Mouse (Mus musculus) small intestine, adult 2 months (tissue): ENCODE measurements around the gene Stam.

ENCODE experiments used
- CTCF ChIP-seq: fragments of 200-500 bp; IDR thresholded peaks from 2 replicates; pipeline ENCODE4 v1.5.1; 2012; ENCODE audit warnings: low read depth, mild to moderate bottlenecking, control low read depth, inconsistent platforms, low read length, moderate library complexity, mixed read lengths; ENCODE audit not compliant: insufficient replicate concordance, insufficient read length; ENCODE audit errors: extremely low read depth
- POLR2A ChIP-seq: fragments of 200-500 bp; IDR thresholded peaks from 2 replicates; pipeline ENCODE4 v1.6.1; 2012; ENCODE audit warnings: low read depth, mild to moderate bottlenecking, control low read depth, inconsistent platforms, low read length, moderate library complexity

GRCm38 (mm10) chr2:14043577-14044170 lies 30.2 kb upstream of the Stam start:
- no peak for TF ChIP-seq CTCF
- TF ChIP-seq POLR2A = no peak
